Mouse (Mus musculus): ENCODE measurements around the gene Eif4b. TPM values are rescaled to one million over a fixed set of nuclear protein-coding genes. Genes with fewer than 3 reads are reported as not detected.

Gene Eif4b
- 229 to 248 TPM (median 239 TPM) in 4 replicates for total RNA-seq (2023; ENCODE audit: inconsistent age)

DNA sequence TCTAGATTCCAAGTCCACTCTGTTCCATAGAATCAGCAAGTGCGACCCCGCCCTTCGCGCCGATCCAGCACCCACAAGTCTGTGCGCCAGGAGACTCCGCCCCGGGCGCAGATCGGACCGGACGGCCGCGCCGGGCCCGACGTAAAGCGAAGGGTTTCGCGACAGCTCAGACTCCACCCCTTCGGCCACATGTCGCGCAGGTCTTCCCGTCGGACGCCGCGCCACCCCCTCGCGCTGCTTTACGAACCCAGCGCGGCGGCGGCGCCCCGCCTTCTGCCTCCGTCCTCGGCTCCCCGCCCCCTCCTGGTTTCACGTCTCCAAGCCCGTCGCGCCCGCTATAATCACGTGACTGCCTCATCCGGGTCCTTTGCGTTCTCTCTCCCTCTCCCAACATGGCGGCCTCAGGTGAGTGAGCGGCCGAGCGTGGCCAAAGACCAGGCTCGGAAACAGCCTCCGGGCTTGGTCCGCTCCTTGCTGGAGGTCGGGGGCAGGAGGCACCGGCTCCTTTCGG, at the start of gene Eif4b:
TSS of gene Eif4b (plus strand) at position 215 of the 511 bp plus-strand sequence.

DNA sequence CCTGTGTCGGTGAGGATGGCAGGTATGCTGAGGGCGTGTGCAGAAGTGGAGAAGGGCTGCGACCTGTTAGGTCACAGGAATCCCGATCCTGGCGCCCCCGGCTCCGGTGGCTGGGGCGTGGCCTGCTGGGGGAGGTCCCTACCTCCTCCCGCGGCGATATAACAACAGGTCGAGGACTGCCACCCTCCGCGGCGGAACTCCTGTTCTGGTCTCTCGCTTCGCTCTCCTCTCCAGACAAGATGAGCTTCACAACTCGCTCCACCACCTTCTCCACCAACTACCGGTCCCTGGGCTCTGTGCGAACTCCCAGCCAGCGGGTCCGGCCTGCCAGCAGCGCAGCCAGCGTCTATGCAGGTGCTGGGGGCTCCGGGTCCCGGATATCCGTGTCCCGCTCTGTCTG, 45.5 kb upstream of the Eif4b start, which contains the start of gene Krt18:
TSS of gene Krt18 (plus strand) at position 141 of the 400 bp plus-strand sequence.

DNA sequence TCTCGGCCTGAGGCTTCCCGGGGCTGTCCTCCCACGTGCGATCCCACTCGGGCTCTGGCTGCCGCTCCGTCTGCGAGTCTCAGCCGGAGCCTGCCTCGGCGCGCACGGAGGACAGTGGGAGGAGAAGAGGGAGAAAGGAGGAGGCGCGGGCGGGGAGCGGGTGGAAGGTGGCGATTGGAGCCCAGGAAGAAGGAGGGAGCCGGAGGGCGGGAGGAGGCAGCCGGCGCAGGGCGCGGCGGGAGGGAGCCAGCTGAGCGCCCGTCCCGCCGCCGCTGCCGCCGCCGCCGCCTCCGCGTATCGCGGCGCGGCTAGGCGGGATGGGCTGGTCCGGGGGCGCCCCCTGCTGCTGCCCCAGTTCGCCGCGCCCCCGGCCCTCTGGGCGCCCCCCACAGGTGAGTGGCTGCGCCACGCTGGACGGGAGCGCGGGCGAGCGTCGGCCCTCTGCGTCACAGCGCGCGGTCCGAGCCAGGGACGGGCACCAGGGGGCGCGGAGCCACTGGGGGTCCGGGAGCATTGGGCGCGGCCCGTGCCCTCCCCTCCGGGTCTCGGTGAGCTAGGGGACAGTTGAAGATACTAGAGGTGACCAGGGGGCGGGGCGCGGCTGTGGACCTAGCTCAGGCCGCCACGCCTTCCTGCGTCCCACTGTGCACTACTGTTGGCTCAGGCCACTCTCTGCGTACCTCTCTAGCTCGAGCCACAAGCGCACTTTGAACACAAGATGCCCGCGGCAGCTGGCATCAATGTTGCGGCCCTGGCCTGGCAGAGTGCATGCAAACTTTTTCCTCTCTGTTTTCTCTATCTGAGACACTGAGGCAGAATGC, 26.8 kb downstream of the Eif4b start, which contains the start of gene Tns2:
TSS of gene Tns2 (plus strand) at position 253 of the 821 bp plus-strand sequence.

DNA sequence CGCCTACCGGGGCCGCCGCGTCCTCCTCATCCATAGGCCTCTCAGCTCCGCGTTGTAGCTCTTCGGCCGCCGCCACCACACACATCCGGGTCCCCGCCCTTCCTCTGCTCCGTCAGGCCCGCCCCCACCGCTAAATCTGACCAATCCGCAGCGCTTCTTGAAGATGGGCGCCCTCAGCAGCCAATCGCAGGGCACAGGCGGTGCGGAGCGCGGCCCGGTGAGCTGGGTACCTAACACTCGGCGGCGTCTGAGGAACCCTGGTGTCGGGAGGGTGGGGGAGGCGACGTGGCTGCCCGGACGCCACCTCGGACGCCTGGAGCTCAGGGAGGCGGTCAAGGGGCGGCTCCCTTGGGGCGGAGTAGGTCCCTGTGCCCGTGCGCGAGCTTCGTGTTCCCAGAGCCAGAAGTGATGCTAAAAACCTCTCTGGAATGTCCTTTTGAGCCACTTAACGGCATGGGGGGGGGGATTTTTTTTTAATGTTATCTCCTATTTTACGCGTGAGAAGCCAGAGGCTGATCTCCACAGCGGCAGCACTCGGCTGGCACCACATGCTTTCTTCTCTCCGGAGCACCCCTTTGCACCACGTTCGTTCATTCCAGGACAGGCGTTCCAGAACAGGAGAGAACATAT, 62.7 kb downstream of the Eif4b start, which contains the start of gene Spryd3:
TSS of gene Spryd3 (minus strand) at position 106 of the 630 bp plus-strand sequence.

DNA sequence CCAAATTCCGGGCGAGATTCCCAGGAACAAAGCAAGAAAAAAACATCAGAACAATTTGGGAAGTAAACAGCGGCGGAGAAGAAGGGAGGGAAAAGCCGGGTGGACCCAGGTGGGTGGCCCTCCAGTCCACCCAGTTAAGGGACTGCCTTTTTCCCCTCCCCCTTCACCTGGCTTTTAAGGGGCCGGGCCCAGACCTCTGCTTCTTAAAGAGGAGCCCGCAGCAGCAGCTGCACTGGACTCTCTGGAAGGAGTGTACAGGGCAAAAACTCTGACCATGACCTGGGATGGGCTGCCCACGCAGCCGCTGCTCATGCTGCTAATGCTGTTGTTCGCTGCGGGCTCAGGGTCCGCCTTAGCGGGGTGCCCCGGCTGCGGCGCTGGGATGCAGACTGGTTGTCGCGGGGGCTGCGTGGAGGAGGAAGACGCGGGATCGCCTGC, 70.7 kb downstream of the Eif4b start, which contains the start of gene Igfbp6:
TSS of gene Igfbp6 (plus strand) at position 89 of the 438 bp plus-strand sequence.

Other genes starting within 250 kb of the Eif4b start
- not detected in 4 replicates for gene Krt1, start 223.0 kb upstream of the Eif4b start, total RNA-seq (2023; ENCODE audit: inconsistent age)
- gene Krt77, start 204.1 kb upstream of the Eif4b start, total RNA-seq (2023; ENCODE audit: inconsistent age) = not detected in 4 replicates
- not detected in 4 replicates for gene Krt76, start 180.9 kb upstream of the Eif4b start, total RNA-seq (2023; ENCODE audit: inconsistent age)
- gene Krt4, start 149.0 kb upstream of the Eif4b start, total RNA-seq (2023; ENCODE audit: inconsistent age) = not detected in 4 replicates
- not detected in 4 replicates for gene Krt79, start 133.4 kb upstream of the Eif4b start, total RNA-seq (2023; ENCODE audit: inconsistent age)
- not detected in 4 replicates for gene Krt78, start 119.5 kb upstream of the Eif4b start, total RNA-seq (2023; ENCODE audit: inconsistent age)
- gene Krt8, start 69.3 kb upstream of the Eif4b start, total RNA-seq (2023; ENCODE audit: inconsistent age) = not detected in 4 replicates
- 0.48 TPM in 1 of 4 replicates, not detected in the others for gene Krt18, start 45.6 kb upstream of the Eif4b start, total RNA-seq (2023; ENCODE audit: inconsistent age)
- 0.32 to 1.5 TPM (median 0.75 TPM) in 4 replicates for gene Tns2, start 26.6 kb downstream of the Eif4b start, total RNA-seq (2023; ENCODE audit: inconsistent age)
- 32.5 to 42.3 TPM (median 36.8 TPM) in 4 replicates for gene Spryd3, start 62.5 kb downstream of the Eif4b start, total RNA-seq (2023; ENCODE audit: inconsistent age)
- gene Igfbp6, start 70.6 kb downstream of the Eif4b start, total RNA-seq (2023; ENCODE audit: inconsistent age) = 0.45 to 0.96 TPM (median 0.67 TPM) in 3 of 4 replicates, not detected in the other
- gene Soat2, start 76.8 kb downstream of the Eif4b start, total RNA-seq (2023; ENCODE audit: inconsistent age) = 0.32 to 0.39 TPM in 2 of 4 replicates, not detected in the others
- gene Zfp740, start 129.5 kb downstream of the Eif4b start, total RNA-seq (2023; ENCODE audit: inconsistent age) = 124 to 135 TPM (median 129 TPM) in 4 replicates
- gene Csad, start 131.0 kb downstream of the Eif4b start, total RNA-seq (2023; ENCODE audit: inconsistent age) = 25.7 to 32.5 TPM (median 28.9 TPM) in 4 replicates
- gene Itgb7, start 158.2 kb downstream of the Eif4b start, total RNA-seq (2023; ENCODE audit: inconsistent age) = 156 to 194 TPM (median 184 TPM) in 4 replicates
- 0.18 to 0.48 TPM (median 0.30 TPM) in 4 replicates for gene Rarg, start 183.7 kb downstream of the Eif4b start, total RNA-seq (2023; ENCODE audit: inconsistent age)
- gene Gm9918, start 196.8 kb downstream of the Eif4b start, total RNA-seq (2023; ENCODE audit: inconsistent age) = not detected in 4 replicates
- gene Mfsd5, start 205.7 kb downstream of the Eif4b start, total RNA-seq (2023; ENCODE audit: inconsistent age) = 29.3 to 35.7 TPM (median 32.0 TPM) in 4 replicates
- 1.1 to 3.4 TPM (median 1.9 TPM) in 4 replicates for gene Espl1, start 222.5 kb downstream of the Eif4b start, total RNA-seq (2023; ENCODE audit: inconsistent age)